Mouse (Mus musculus) stomach, postnatal 0 days (tissue): ENCODE measurements at regions not wholly inside any gene's neighbourhood (a gene's known extent, or its start where the extent isn't known, plus 50 kb on each side); places are given as distances from the start of the nearest gene placed in this dataset.

Experiments
- ATAC-seq: fragments of 200-750 bp; cut with Nextera tagmentation; 2 replicates; pipeline ENCODE4 v1.8.0; 2017; ENCODE audit not compliant: low FRiP score, low TSS enrichment
- DNase-seq: peaks from one replicate; pipeline ENCODE4 v3.0.0-alpha.2; 2016; ENCODE audit warnings: low spot score
- H3K27ac ChIP-seq: fragments of 300-500 bp; sonication (generic); replicated peaks from 2 replicates; pipeline ENCODE4 v1.5.1; 2014; ENCODE audit warnings: mild to moderate bottlenecking, control low read depth
- H3K27me3 ChIP-seq: fragments of 300-500 bp; sonication (generic); 2 replicates; pipeline ENCODE4 v1.6.1; 2014; ENCODE audit warnings: low read length; ENCODE audit not compliant: control insufficient read depth, insufficient read depth
- H3K36me3 ChIP-seq: fragments of 300-500 bp; sonication (generic); 2 replicates; pipeline ENCODE4 v1.6.1; 2014; ENCODE audit warnings: low read length, mixed read lengths; ENCODE audit not compliant: control insufficient read depth, insufficient read depth
- H3K4me1 ChIP-seq: fragments of 300-500 bp; sonication (generic); replicated peaks from 2 replicates; pipeline ENCODE4 v1.6.1; 2014; ENCODE audit warnings: antibody characterized with exemption; ENCODE audit not compliant: control insufficient read depth, insufficient read depth
- H3K4me2 ChIP-seq: fragments of 300-500 bp; sonication (generic); replicated peaks from 2 replicates; pipeline ENCODE4 v1.6.1; 2014; ENCODE audit warnings: low read depth, mild to moderate bottlenecking, control low read depth, moderate library complexity
- H3K4me3 ChIP-seq: fragments of 300-500 bp; sonication (generic); 2 replicates; pipeline ENCODE4 v1.5.1; 2014; ENCODE audit warnings: low read depth, low read length, control low read depth
- H3K9ac ChIP-seq: fragments of 300-500 bp; sonication (generic); 2 replicates; pipeline ENCODE4 v1.6.1; 2014; ENCODE audit warnings: mild to moderate bottlenecking, low read length, control low read depth, mixed read lengths
- H3K9me3 ChIP-seq: fragments of 300-500 bp; sonication (generic); 2 replicates; pipeline ENCODE4 v1.6.1; 2016; ENCODE audit warnings: low read length; ENCODE audit not compliant: control insufficient read depth
- CTCF ChIP-seq: IDR thresholded peaks from 2 replicates; pipeline ENCODE4 v1.5.1; 2016; ENCODE audit warnings: antibody characterized with exemption, low read depth, mild to moderate bottlenecking, moderate library complexity
- EP300 ChIP-seq: optimal IDR thresholded peaks from 2 replicates; pipeline ENCODE3; 2016; ENCODE audit warnings: antibody characterized with exemption
- WGBS: fragments of 180-500 bp; shearing (Covaris S2); extraction: QIAGEN DNeasy Blood & Tissue Kit; methylation state at CpG from one replicate; pipeline ENCODE4 v1.1.7; 2014; 5-methylcytosine and 5-hydroxymethylcytosine counted together

DNA sequence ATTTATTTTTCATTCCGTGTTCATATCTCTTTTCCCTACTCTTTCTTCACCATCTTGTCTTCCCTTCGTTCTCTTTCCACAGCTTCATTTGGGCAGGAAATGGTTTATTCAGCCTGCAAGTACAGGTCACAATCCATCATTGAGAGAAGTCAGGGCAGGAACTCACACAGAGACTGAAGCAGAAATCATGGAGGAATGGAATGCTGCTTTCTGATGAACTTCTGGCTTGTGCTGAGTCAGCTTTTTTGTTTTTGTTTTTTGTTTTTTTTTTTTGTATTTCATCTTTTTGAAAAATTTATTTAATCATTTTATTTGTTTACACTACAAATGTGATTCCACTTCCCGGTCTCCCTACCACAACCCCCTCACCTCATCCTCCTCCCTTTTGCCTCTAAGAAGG is 51.2 kb upstream of the Suclg2 start:
- H3K27me3 ChIP-seq: no peaks in the 10 kb centered on the region
- no peaks in the 10 kb centered on the region for H3K4me1 ChIP-seq
- no peak for TF ChIP-seq EP300
- TF ChIP-seq CTCF: no peak
- H3K4me3 ChIP-seq: no peak overlapping the region
- H3K9me3 ChIP-seq: no peaks in the 10 kb centered on the region
- ATAC-seq (no peak), DNase-seq (no peak)
- H3K4me2 ChIP-seq: no peak overlapping the region
- no peak overlapping the region for H3K27ac ChIP-seq
- H3K9ac ChIP-seq: no peak overlapping the region
- no peaks in the 10 kb centered on the region for H3K36me3 ChIP-seq
- WGBS: 64% methylated on average over 3 of the region's 3 CpGs

DNA sequence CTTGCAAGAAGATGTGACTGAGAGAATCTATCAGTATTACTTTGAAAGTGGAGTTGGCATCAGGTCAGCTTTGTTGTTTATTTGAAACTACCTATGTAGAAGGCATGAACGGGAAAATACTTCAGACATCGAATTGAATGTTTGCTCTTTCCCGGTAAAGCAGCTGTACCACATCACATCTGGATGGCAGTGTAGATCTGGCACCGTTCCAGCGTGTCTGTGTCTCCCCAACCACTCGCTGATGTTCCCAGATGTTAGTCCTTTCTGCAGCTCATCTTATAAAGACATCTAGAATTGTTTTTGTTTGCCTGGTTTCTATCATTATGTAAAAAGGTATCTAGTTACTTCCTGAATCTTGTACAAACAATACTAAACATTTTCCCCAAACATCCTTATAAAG is 83.1 kb upstream of the Suclg2 start:
- Histone ChIP-seq H3K4me3 (no peak overlapping the region), H3K9me3 (no peaks in the 10 kb centered on the region), H3K36me3 (no peaks in the 10 kb centered on the region), H3K9ac (no peak overlapping the region), H3K4me2 (no peak overlapping the region), H3K27ac (no peak overlapping the region), H3K27me3 (no peaks in the 10 kb centered on the region), H3K4me1 (no peaks in the 10 kb centered on the region)
- ATAC-seq (no peak), DNase-seq (no peak)
- WGBS: 46% methylated on average over 6 of the region's 6 CpGs
- TF ChIP-seq CTCF (no peak), EP300 (no peak)

DNA sequence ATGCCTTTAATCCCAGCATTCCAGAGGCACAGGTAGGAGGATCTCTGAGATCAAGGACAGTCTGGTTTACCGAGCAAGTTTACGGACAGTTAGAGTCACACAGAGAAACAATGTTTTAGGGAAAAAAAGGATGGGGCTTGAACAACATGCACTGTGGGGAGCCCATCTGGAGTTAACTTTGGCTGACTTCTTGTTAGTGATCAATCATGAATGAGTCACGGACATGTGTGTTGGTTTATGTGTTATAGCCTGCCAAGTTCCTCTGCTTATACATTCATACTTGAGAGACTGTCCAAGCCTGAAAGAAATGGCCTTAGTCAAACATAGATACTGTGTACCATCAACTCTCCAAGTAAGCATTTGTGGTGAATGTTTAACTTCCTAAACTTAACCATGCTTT is 122.9 kb upstream of the Suclg2 start:
- Histone ChIP-seq H3K4me2 (no peak overlapping the region), H3K9me3 (no peaks in the 10 kb centered on the region)

GRCm38 (mm10) chr6:95846536-95846935 is 127.9 kb upstream of the Suclg2 start:
- no peak for DNase-seq
- no peak overlapping the region for H3K9ac ChIP-seq
- no peak overlapping the region for H3K27ac ChIP-seq
- H3K4me2 ChIP-seq: no peak overlapping the region
- no peaks in the 10 kb centered on the region for H3K4me1 ChIP-seq
- H3K4me3 ChIP-seq: no peak overlapping the region
- H3K9me3 ChIP-seq: no peaks in the 10 kb centered on the region
- H3K27me3 ChIP-seq: no peaks in the 10 kb centered on the region
- ATAC-seq: no peak
- TF ChIP-seq CTCF (no peak), EP300 (no peak)
- WGBS: 7% methylated on average over 1 of the region's 1 CpGs
- H3K36me3 ChIP-seq: no peaks in the 10 kb centered on the region

More for the DNA sequence above, 122.9 kb upstream of the Suclg2 start:
- Histone ChIP-seq H3K4me1 (no peaks in the 10 kb centered on the region), H3K27ac (no peak overlapping the region), H3K9ac (no peak overlapping the region), H3K36me3 (no peaks in the 10 kb centered on the region), H3K4me3 (no peak overlapping the region), H3K27me3 (no peaks in the 10 kb centered on the region)
- DNase-seq: peak; percentile 13
- peak; percentile 76; the same call in 1 of the 2 replicates for ATAC-seq
- TF ChIP-seq CTCF (no peak), EP300 (no peak)
- WGBS: 22% methylated on average over 3 of the region's 3 CpGs

DNA sequence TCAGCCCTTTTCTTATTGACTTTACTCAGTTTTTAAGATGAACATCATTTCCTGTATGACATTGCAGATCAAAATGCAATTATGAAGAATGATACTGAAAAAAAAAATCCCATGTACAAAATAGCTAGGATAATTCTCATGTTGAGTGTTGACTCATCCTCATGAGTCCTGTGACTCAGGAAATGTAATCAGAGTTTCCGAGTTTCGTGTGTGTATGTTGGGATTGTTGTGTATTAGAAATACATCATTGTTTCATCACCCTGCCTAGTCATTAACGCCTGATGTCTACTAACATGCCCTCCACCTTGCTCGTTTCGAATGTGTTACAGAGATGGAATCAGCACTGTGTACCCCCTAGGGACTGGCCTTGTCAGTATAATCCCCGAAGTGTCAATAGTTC is 156.9 kb upstream of the Suclg2 start:
- no peak overlapping the region for H3K4me2 ChIP-seq
- WGBS: 72% methylated on average over 6 of the region's 6 CpGs
- H3K27me3 ChIP-seq: no peaks in the 10 kb centered on the region
- ATAC-seq: no peak
- H3K4me1 ChIP-seq: no peaks in the 10 kb centered on the region
- H3K27ac ChIP-seq: no peak overlapping the region
- no peaks in the 10 kb centered on the region for H3K9me3 ChIP-seq
- H3K9ac ChIP-seq: no peak overlapping the region
- no peak overlapping the region for H3K4me3 ChIP-seq
- H3K36me3 ChIP-seq: no peaks in the 10 kb centered on the region
- DNase-seq: no peak
- TF ChIP-seq CTCF (no peak), EP300 (no peak)

DNA sequence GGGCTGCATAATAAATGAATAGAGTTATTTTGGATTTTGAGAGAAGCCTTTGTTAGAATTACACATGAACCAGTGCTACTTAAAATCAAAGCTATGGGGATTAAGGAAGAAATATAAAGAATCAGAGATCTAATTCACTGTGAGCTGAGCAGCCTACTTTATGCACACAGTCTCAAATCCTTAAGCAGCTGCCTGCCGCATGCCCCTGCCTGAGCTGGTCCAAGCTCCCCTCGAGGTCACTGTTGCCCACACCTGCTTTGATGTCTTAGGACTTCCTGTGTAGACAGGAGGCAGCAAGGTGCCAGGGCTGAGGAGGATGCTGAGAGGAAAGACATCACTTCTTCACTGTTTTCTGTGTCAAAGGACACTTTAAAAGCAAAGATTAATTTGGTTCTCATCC is 157.7 kb upstream of the Suclg2 start:
- H3K27ac ChIP-seq: no peak overlapping the region
- H3K4me2 ChIP-seq: no peak overlapping the region
- no peaks in the 10 kb centered on the region for H3K27me3 ChIP-seq
- TF ChIP-seq CTCF (no peak), EP300 (no peak)
- DNase-seq: no peak
- no peaks in the 10 kb centered on the region for H3K4me1 ChIP-seq
- no peak for ATAC-seq
- no peak overlapping the region for H3K4me3 ChIP-seq
- H3K9me3 ChIP-seq: no peaks in the 10 kb centered on the region
- 28% methylated on average over 2 of the region's 2 CpGs for WGBS
- H3K36me3 ChIP-seq: no peaks in the 10 kb centered on the region
- no peak overlapping the region for H3K9ac ChIP-seq
